Mouse (Mus musculus) heart, adult 2 months (tissue): ENCODE measurements at regions not wholly inside any gene's neighbourhood (a gene's known extent, or its start where the extent isn't known, plus 50 kb on each side); places are given as distances from the start of the nearest gene placed in this dataset.

ENCODE experiments used
- CTCF ChIP-seq: fragments of 200-600 bp; IDR thresholded peaks from 2 replicates; pipeline ENCODE4 v1.8.1; 2022; ENCODE audit warnings: antibody characterized with exemption, mild to moderate bottlenecking, moderate library complexity
- EP300 ChIP-seq: fragments of 200-500 bp; IDR thresholded peaks from 2 replicates; pipeline ENCODE4 v1.6.1; 2011; ENCODE audit warnings: low read depth, low read length, control low read depth; ENCODE audit not compliant: insufficient read depth

GRCm38 (mm10) chr14:25017860-25018259 lies 441.1 kb upstream of the Zmiz1 start:
- TF ChIP-seq CTCF (peak; percentile 59), EP300 (no peak)
